Mouse (Mus musculus) embryo, embryonic 9.5 days (tissue): ENCODE measurements around the gene Cenpo.
A peak's percentile ranks its signal among the peaks of the same experiment; 100 is the strongest.
"Not testable (repeated sequence)": the region's sequence is repeated elsewhere in the genome, so short reads cannot be mapped to it uniquely, and the experiment has no call there.

ENCODE experiments used
- DNase-seq: peaks from one replicate; pipeline ENCODE4 v3.0.0-alpha.2; 2017; ENCODE audit errors: extremely low spot score

Gene Cenpo

DNA sequence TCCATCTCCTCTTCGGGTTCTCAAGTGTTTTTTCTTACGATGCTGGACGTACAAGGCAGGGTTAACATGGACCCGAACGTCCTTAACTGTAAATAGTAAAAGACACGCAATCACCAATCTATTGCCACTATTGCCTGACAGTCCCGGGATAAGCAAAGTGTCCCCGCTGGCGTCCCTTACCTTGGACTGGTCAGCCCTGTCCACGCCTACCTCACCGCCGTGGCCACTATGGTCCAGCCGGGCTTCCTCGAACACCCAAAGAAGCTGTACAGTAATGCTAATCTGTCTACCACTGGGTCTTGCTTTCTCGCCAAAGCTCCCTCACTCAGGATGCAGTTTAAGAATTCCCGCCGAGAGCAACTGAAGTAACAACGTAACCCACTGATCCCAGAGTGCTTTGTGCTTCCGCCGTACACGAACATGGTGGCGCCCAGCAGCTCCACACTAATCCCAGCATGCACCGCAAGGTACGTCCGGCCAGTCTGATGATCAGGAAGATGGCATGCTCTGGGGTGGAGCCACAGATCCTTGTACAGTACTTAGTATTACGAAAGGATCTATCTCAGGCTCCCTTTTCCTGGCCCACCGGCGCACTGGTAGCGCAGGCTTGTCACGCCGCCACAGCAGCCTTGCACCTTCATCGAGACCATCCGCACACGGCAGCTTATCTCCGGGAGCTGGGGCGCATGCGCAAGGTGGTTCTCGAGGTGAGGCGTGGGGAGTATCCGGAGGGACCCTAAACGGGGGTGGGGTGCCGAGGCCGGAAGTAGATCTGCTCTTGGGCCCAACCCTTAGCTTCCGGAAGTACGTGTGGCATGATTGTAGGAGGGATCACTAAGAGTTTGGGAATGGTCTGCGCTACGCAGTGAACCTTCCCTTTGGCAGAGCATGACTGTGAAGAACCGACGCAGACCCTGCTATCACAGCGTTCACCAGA lies at the start of gene Cenpo, which contains the start of gene Ptrhd1:
TSS of gene Cenpo (minus strand) at position 723 of the 937 bp plus-strand sequence.
TSS of gene Ptrhd1 (plus strand) at position 456 of the 937 bp plus-strand sequence.
- DNase-seq, result peak; percentile 97

- no peak for DNase-seq
Measured at GRCm38 (mm10) chr12:4279878-4280277, 45.8 kb upstream of the Cenpo start.

- no peak for DNase-seq
Measured at GRCm38 (mm10) chr12:4278978-4279755, 45.1 kb upstream of the Cenpo start.

- no peak for DNase-seq
Measured at GRCm38 (mm10) chr12:4271078-4271477, 37.0 kb upstream of the Cenpo start.

GRCm38 (mm10) chr12:4267765-4268164 lies 33.7 kb upstream of the Cenpo start:
- no peak for DNase-seq

GRCm38 (mm10) chr12:4252742-4253655 lies 18.9 kb upstream of the Cenpo start:
- no peak for DNase-seq

- DNase-seq, result no peak
Measured at GRCm38 (mm10) chr12:4249786-4250185, 15.7 kb upstream of the Cenpo start.

GRCm38 (mm10) chr12:4245742-4246141 lies 11.6 kb upstream of the Cenpo start:
- DNase-seq, result no peak

DNA sequence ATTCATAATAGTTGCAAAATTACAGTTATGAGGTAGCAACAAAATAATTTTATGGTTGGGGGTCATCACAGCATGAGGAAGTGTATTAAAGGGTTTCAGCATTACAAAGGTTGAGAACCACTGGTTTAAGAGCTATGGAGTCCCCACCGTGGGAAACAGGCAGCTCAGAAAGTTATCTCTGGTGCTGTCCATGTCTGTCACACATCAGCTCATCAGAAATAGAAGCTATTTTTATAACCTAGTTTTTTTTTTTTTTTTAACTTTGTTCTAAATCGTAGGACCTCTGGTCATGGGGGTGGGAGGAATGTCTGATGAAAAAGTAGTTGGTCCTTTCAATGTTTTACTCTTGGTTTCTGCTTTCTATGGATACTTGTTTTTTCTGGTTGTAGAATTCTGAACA lies 9.7 kb upstream of the Cenpo start:
- no peak for DNase-seq

GRCm38 (mm10) chr12:4240281-4240680 lies 6.2 kb upstream of the Cenpo start:
- DNase-seq, result not testable (repeated sequence)

GRCm38 (mm10) chr12:4237481-4237880 lies 3.4 kb upstream of the Cenpo start:
- no peak for DNase-seq

- DNase-seq, result no peak
Measured at GRCm38 (mm10) chr12:4232777-4233176, 1.3 kb downstream of the Cenpo start.

DNA sequence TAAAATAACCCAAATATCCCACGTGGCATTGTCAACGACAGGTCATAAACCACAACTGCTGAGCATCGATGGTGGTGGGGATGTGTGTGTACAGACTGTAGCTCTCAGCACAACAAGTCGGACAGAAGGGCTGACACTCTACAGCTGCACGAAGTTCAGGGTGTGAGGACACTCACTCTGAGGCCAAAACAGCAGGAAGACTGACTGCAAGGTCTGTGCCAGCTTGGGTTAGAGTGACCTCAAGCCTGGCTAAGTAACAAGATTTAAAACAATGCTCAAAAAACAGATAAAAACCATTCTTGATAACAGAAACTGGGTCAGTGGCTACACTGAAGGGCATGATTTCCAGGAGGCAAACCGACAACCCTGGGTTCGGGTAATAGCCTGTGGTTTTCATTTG lies 3.9 kb downstream of the Cenpo start:
- DNase-seq, result no peak

DNA sequence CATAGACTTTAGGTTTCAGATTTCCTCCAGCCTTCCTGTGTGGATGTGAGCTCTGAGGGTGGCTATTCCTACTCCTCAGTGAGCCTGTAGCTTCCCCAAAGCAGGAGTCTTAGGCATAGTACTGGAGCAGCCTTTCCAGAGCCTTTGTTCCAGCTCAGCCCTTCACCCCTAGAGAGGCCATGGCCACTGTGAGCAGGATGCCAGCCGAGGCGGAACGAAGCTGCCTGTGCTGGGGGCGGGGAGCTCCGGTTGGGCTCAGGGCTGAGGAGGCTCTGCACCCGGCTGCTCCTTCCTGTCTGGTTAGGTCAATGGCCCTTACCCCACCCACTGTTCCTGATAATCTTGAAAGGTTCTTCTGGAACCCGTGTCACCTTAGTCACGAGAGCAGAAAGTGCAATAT lies 21.2 kb downstream of the Cenpo start:
- no peak for DNase-seq

- no peak for DNase-seq
Measured at GRCm38 (mm10) chr12:4211174-4211573, 22.9 kb downstream of the Cenpo start.

DNA sequence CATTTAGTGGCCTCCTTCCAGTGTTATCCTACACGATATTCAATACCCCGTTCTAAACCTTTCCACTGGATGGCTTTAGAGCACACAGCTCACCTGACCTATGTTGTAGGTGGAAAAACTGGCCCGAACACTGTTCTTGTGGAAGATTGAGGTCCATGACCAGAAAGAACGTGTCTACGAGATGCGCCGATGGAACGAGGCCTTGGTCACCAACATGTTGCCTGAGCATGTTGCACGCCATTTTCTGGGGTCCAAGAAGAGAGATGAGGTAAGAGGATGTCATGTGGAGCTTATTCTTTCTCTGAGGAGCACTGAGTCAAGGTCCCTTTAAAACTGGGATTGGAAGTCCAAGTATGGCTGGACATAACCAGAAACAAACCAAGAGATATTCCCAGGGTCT lies 24.9 kb downstream of the Cenpo start:
- DNase-seq, result no peak

- no peak for DNase-seq
Measured at GRCm38 (mm10) chr12:4208405-4209133, 25.5 kb downstream of the Cenpo start.

DNA sequence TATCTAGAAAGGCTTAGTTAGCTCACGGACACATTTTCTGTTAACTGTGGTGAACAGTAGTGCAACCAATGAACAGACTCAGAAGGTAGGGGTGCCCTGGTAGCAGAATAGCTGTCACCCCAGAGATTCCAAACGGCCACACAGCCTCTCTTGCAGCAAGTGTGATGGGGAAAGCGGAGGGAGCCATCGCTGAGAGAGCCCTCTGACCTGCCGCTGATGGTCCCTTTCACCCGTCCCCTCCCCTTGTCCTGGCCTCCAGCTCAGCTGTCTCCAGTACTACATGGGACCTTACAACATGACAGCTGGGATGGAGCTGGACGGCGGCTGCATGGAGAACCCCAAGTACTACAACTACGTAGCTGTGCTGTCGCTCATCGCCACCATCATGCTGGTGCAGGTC lies 28.0 kb downstream of the Cenpo start:
- DNase-seq, result no peak

DNA sequence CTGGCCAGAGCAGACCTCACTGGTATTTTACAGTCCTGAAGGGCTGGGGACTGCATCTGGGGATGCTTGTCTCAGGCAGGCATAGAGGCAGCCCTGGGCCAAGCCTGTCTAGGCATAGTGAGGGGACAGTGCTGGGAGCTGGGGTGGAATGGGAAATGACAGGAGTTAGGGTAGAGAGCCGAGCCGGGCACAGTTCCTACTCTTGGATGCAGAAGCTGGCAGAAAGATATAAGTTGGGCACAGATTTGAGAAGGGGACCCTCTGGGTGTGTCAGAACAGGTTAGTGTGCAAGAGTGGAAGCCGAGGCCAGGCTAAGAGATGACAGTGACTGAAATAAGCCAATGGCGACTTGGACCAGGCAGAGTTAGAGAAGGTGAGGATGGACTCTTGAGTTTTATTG lies 31.9 kb downstream of the Cenpo start:
- DNase-seq, result no peak

- no peak for DNase-seq
Measured at GRCm38 (mm10) chr12:4201454-4202200, 32.5 kb downstream of the Cenpo start.
